Mouse (Mus musculus): ENCODE measurements at regions not wholly inside any gene's neighbourhood (a gene's known extent, or its start where the extent isn't known, plus 50 kb on each side); places are given as distances from the start of the nearest gene placed in this dataset.

GRCm38 (mm10) chr11:20887044-20887443 is 56.2 kb upstream of the Lgalsl start:
- no peak for TF ChIP-seq CTCF (conservative IDR thresholded peaks at IDR 0.05; ENCODE audit: insufficient read depth, insufficient read length, low read depth, low read length)
- TF ChIP-seq POLR2A (IDR thresholded peaks at IDR 0.05; ENCODE audit: low read depth, low read length) = no peak

All from kidney, adult 2 months (tissue).